Mouse (Mus musculus): ENCODE measurements around the gene Ripor2.

DNA sequence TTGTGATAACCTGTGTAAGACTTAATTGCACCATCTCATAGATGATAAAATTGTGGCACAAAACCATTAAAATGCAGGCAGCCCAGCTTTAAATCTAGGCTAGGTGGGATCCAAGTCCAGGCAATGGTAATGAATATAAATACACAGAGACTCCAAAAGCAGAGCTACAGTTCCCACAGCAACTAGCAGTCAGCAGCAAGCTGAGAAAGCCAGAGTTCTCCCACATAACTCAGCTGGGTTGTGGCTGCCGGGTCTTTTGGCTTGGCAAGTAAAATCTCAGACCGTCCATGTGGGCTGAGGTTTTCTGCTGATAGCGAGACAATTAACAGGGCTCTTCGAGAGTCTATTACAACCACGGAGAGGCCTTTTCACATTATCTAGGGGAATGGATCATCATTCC, 66.0 kb downstream of the Ripor2 start:
- TF ChIP-seq CTCF (IDR thresholded peaks at IDR 0.05; ENCODE audit: control insufficient read depth, insufficient read depth, low read length) (no peak), POLR2A (IDR thresholded peaks at IDR 0.05; ENCODE audit: borderline replicate concordance, control insufficient read depth, low read depth, low read length) (no peak)

Measured in bone marrow, adult 2 months (tissue).